Mouse (Mus musculus) retina, embryonic 14.5 days (tissue): ENCODE measurements around the gene D10Wsu102e.

Experiments used
- DNase-seq: peaks from one replicate; pipeline ENCODE4 v3.0.0-alpha.2; 2015; ENCODE audit warnings: low spot score

Gene D10Wsu102e

GRCm38 (mm10) chr10:83359956-83360355 is at the start of gene D10Wsu102e:
D10Wsu102e (plus strand) TSS chr10:83360221.
- peak; percentile 97 for DNase-seq

- no peak for DNase-seq
These were observed 49.7 kb upstream of the D10Wsu102e start for GRCm38 (mm10) chr10:83310356-83310755.

GRCm38 (mm10) chr10:83313033-83313432 is 47.0 kb upstream of the D10Wsu102e start:
- DNase-seq = no peak

GRCm38 (mm10) chr10:83320396-83320795 is 39.6 kb upstream of the D10Wsu102e start:
- DNase-seq = no peak

- no peak for DNase-seq
These were observed 39.2 kb upstream of the D10Wsu102e start for GRCm38 (mm10) chr10:83320870-83321269.

GRCm38 (mm10) chr10:83321528-83321927 is 38.5 kb upstream of the D10Wsu102e start:
- no peak for DNase-seq

GRCm38 (mm10) chr10:83322551-83323100 is 37.4 kb upstream of the D10Wsu102e start:
- DNase-seq = no peak

GRCm38 (mm10) chr10:83324871-83325270 is 35.1 kb upstream of the D10Wsu102e start:
- DNase-seq = no peak

- DNase-seq = no peak
These were observed 34.1 kb upstream of the D10Wsu102e start for GRCm38 (mm10) chr10:83325903-83326302.

GRCm38 (mm10) chr10:83326648-83327285 is 33.3 kb upstream of the D10Wsu102e start:
- DNase-seq = no peak

GRCm38 (mm10) chr10:83328791-83329190 is 31.2 kb upstream of the D10Wsu102e start:
- no peak for DNase-seq

- DNase-seq = no peak
These were observed 29.7 kb upstream of the D10Wsu102e start for GRCm38 (mm10) chr10:83330336-83330735.

- no peak for DNase-seq
These were observed 28.2 kb upstream of the D10Wsu102e start for GRCm38 (mm10) chr10:83331811-83332210.

GRCm38 (mm10) chr10:83332581-83332980 is 27.4 kb upstream of the D10Wsu102e start:
- DNase-seq = no peak

GRCm38 (mm10) chr10:83336336-83336735 is 23.7 kb upstream of the D10Wsu102e start:
- no peak for DNase-seq

- peak; percentile 76 for DNase-seq
These were observed 22.7 kb upstream of the D10Wsu102e start, which contains the start of gene Slc41a2 for GRCm38 (mm10) chr10:83337159-83337951. Slc41a2 (minus strand) TSS chr10:83337882.

- no peak for DNase-seq
These were observed 21.9 kb upstream of the D10Wsu102e start for GRCm38 (mm10) chr10:83337971-83338598.

GRCm38 (mm10) chr10:83341226-83341625 is 18.8 kb upstream of the D10Wsu102e start:
- no peak for DNase-seq

- no peak for DNase-seq
These were observed 16.9 kb upstream of the D10Wsu102e start for GRCm38 (mm10) chr10:83343171-83343570.

- DNase-seq = no peak
These were observed 16.0 kb upstream of the D10Wsu102e start for GRCm38 (mm10) chr10:83343828-83344685.

- DNase-seq = no peak
These were observed 14.2 kb upstream of the D10Wsu102e start for GRCm38 (mm10) chr10:83345693-83346358.
